Mouse (Mus musculus): ENCODE data around the gene Usp54. TPM values are rescaled to one million over a fixed set of nuclear protein-coding genes. Genes with fewer than 3 reads are reported as not detected.

The Usp54 gene
- 1 to 10 TPM in 1 of 2 experiments, under 1 TPM in 1; 0.78 to 3.6 TPM for polyA plus RNA-seq (2017; shearing (Covaris generic))

DNA sequence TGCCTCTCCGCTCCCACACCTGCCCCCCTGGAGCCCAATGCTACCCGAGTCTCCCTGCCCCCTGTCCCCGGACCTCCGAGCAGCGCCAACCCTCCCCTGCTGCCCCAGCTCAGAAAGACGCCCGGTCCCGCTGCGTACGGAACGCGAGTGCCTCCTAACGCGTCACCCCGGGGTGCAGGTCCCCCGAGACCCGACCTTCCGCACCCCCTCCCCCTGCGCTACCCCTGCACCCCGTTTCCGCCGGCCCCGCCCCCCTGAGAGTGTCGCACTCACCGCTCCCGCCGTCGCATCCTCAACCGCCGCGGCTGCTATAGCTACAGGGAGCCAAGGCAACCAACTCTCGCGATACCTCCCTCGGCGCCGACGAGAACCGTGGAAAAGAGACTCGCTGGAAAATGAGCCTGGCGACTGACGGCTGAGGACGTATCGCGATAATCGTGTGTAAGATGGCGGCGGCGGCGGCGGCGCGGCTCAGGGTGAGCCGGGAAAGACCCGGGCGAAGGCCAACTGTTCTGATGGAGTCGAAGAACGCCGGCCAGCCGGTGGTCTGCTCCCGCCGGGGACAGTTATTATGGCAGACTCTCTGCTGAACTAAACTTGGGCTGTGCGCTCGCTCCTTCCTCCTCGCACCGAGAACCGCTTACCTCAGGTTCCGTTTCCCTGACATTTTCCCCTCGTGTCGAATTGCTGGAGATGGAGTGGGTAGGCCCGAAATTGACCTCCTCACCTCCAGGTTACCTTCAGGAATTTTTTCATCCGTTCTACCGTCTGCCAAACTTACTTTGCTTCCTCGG, at the start of gene Usp54:
Gene Usp54, minus strand, starts transcription at position 420 of the 794 bp plus-strand sequence.

GRCm38 (mm10) chr14:20674064-20674833, 33.4 kb upstream of the Usp54 start, which contains the start of gene Sec24c:
Gene Sec24c (plus strand): TSS chr14:20674308.

GRCm38 (mm10) chr14:20668154-20668810, 27.4 kb upstream of the Usp54 start, which contains the start of gene Synpo2l:
Gene Synpo2l (minus strand): TSS chr14:20668354.

DNA sequence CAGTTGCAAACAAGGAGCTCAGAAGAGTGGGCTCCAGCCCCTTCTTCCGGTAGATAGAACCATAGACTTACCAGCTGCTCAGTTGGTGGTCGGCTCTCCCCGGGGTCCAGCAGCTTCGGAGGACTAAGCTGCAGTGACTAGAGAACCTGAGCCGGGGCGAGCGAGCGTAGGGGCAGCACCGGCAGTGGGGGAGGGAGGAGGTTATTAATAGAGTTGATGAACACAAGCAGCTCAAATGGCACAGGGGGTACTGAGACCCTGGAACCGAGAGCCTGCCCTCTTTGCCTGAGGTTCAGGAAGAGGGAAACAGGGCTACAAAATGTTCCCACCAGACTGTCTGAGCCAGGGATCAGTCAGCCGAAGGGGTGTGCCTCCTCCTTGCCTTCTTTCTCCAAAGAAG, 15.5 kb upstream of the Usp54 start, which contains the start of gene Myoz1:
Gene Myoz1, minus strand, starts transcription at position 180 of the 400 bp plus-strand sequence.

GRCm38 (mm10) chr14:20546415-20546814, 94.4 kb downstream of the Usp54 start, which contains the start of gene Ppp3cb:
Gene Ppp3cb (minus strand): TSS chr14:20546573.

Other genes starting within 250 kb of the Usp54 start
- 10 to 100 TPM; 66.9 to 90.9 TPM for gene Mrps16, start 247.4 kb downstream of the Usp54 start, polyA plus RNA-seq (2017; shearing (Covaris generic))
- under 1 TPM; 0.37 to 0.50 TPM for gene Cfap70, start 188.8 kb downstream of the Usp54 start, polyA plus RNA-seq (2017; shearing (Covaris generic))
- gene Anxa7, start 160.9 kb downstream of the Usp54 start, polyA plus RNA-seq (2017; shearing (Covaris generic)): 10 to 100 TPM; 53.2 to 67.1 TPM
- 1 to 10 TPM in 1 of 2 experiments, under 1 TPM in 1; 0.31 to 1.8 TPM for gene Mss51, start 144.2 kb downstream of the Usp54 start, polyA plus RNA-seq (2017; shearing (Covaris generic))
- gene Ppp3cb, start 94.5 kb downstream of the Usp54 start, polyA plus RNA-seq (2017; shearing (Covaris generic)): 10 to 100 TPM; 21.2 to 26.0 TPM
- gene Myoz1, start 15.5 kb upstream of the Usp54 start, polyA plus RNA-seq (2017; shearing (Covaris generic)): 1 to 10 TPM in 1 of 2 experiments, not detected in 1; 4.7 TPM
- under 1 TPM; 0.14 to 0.37 TPM for gene Synpo2l, start 27.3 kb upstream of the Usp54 start, polyA plus RNA-seq (2017; shearing (Covaris generic))
- 100 to 1,000 TPM; 211 to 253 TPM for gene Sec24c, start 33.2 kb upstream of the Usp54 start, polyA plus RNA-seq (2017; shearing (Covaris generic))
- gene Fut11, start 53.9 kb upstream of the Usp54 start, polyA plus RNA-seq (2017; shearing (Covaris generic)): 10 to 100 TPM; 11.4 to 24.7 TPM
- 100 to 1,000 TPM; 100 to 109 TPM for gene Chchd1, start 61.9 kb upstream of the Usp54 start, polyA plus RNA-seq (2017; shearing (Covaris generic))
- 10 to 100 TPM; 42.7 to 46.8 TPM for gene Zswim8, start 66.5 kb upstream of the Usp54 start, polyA plus RNA-seq (2017; shearing (Covaris generic))
- gene Ndst2, start 93.5 kb upstream of the Usp54 start, polyA plus RNA-seq (2017; shearing (Covaris generic)): 10 to 100 TPM; 45.7 to 68.8 TPM
- gene Camk2g, start 153.0 kb upstream of the Usp54 start, polyA plus RNA-seq (2017; shearing (Covaris generic)): 10 to 100 TPM in 1 of 2 experiments, 1 to 10 TPM in 1; 7.8 to 12.4 TPM
- gene Plau, start 195.6 kb upstream of the Usp54 start, polyA plus RNA-seq (2017; shearing (Covaris generic)): not detected